Mouse (Mus musculus) heart, embryonic 10.5 days (tissue): ENCODE results near the gene Tstd1. TPM values are rescaled to one million over a fixed set of nuclear protein-coding genes. Genes with fewer than 3 reads are reported as not detected.
A peak's percentile ranks its signal among the peaks of the same experiment; 100 is the strongest.

Experiments used
- DNase-seq: peaks from one replicate; pipeline ENCODE4 v3.0.0-alpha.2; 2017; ENCODE audit warnings: low spot score
- H3K27ac ChIP-seq: fragments of 300-500 bp; sonication (generic); 2 replicates; pipeline ENCODE4 v1.5.1; 2016; ENCODE audit warnings: mild to moderate bottlenecking
- H3K27me3 ChIP-seq: fragments of 300-500 bp; sonication (generic); 2 replicates; pipeline ENCODE4 v1.6.1; 2016; ENCODE audit warnings: mild to moderate bottlenecking; ENCODE audit not compliant: poor library complexity, insufficient read depth, severe bottlenecking
- H3K36me3 ChIP-seq: fragments of 300-500 bp; sonication (generic); 2 replicates; pipeline ENCODE4 v1.6.1; 2016; ENCODE audit warnings: mild to moderate bottlenecking, moderate library complexity
- H3K4me1 ChIP-seq: fragments of 300-500 bp; sonication (generic); 2 replicates; pipeline ENCODE4 v1.6.1; 2016; ENCODE audit warnings: mild to moderate bottlenecking
- H3K4me3 ChIP-seq: fragments of 300-500 bp; sonication (generic); 2 replicates; pipeline ENCODE4 v1.5.1; 2016; ENCODE audit warnings: mild to moderate bottlenecking, moderate library complexity
- H3K9me3 ChIP-seq: fragments of 300-500 bp; sonication (generic); 2 replicates; pipeline ENCODE4 v1.6.1; 2016; ENCODE audit warnings: mild to moderate bottlenecking, moderate library complexity
- WGBS: fragments of 180-500 bp; shearing (Covaris S2); methylation state at CpG from one replicate; pipeline ENCODE4 v1.1.7; 2016; 5-methylcytosine and 5-hydroxymethylcytosine counted together
- polyA plus RNA-seq: library from polyadenylated mRNA; unstranded; fragments of >200 nt; fragmentation: Nextera tagmentation; extraction: Ambion mirVana; gene quantifications from 2 replicates; pipeline ENCODE4 v1.2.1, GENCODE M21; 2016

The Tstd1 gene
- polyA plus RNA-seq: 2.6 and 4.0 TPM in 2 replicates

- no peak for DNase-seq
- 91% methylated on average over 5 of the region's 5 CpGs for WGBS
- H3K4me3 ChIP-seq: no peak within 1 kb of the TSS
- no peaks in the 10 kb centered on the region for H3K9me3 ChIP-seq
- H3K36me3 ChIP-seq: peaks cover 71% of the 10 kb centered on the region
- no peak within 1 kb of the TSS for H3K27ac ChIP-seq
- no peaks in the 10 kb centered on the region for H3K27me3 ChIP-seq
- H3K4me1 ChIP-seq: peaks cover 17% of the 10 kb centered on the region
These were observed at the start of gene Tstd1 for GRCm38 (mm10) chr1:171418660-171419059. Tstd1 (plus strand) TSS chr1:171418872.

- H3K4me1 ChIP-seq: peaks cover 26% of the 10 kb centered on the region
- peaks cover 46% of the 10 kb centered on the region; the same call in 1 of the 2 replicates for H3K27me3 ChIP-seq
- 32% methylated on average over 20 of the region's 20 CpGs for WGBS
- DNase-seq: no peak
- H3K9me3 ChIP-seq: no peaks in the 10 kb centered on the region
- H3K36me3 ChIP-seq: no peaks in the 10 kb centered on the region
- H3K27ac ChIP-seq: no peak within 1 kb of the TSS
- no peak within 1 kb of the TSS for H3K4me3 ChIP-seq
These were observed 48.7 kb upstream of the Tstd1 start, which contains the start of gene Nectin4 for GRCm38 (mm10) chr1:171369845-171370556. Nectin4 (plus strand) TSS chr1:171370099.

GRCm38 (mm10) chr1:171372880-171373279, 45.8 kb upstream of the Tstd1 start:
- Histone ChIP-seq H3K4me3 (no peak overlapping the region), H3K27ac (no peak overlapping the region), H3K27me3 (peaks cover 41% of the 10 kb centered on the region; the same call in 1 of the 2 replicates), H3K9me3 (no peaks in the 10 kb centered on the region), H3K36me3 (no peaks in the 10 kb centered on the region), H3K4me1 (peaks cover 35% of the 10 kb centered on the region)
- no peak for DNase-seq
- WGBS: 47% methylated on average over 3 of the region's 3 CpGs

- no peak overlapping the region for H3K4me3 ChIP-seq
- no peaks in the 10 kb centered on the region for H3K36me3 ChIP-seq
- H3K27ac ChIP-seq: peak overlapping the region; percentile 42; the same call in 1 of the 2 replicates
- no peaks in the 10 kb centered on the region for H3K9me3 ChIP-seq
- H3K27me3 ChIP-seq: peaks cover 37% of the 10 kb centered on the region; the same call in 1 of the 2 replicates
- 6% methylated on average over 4 of the region's 4 CpGs for WGBS
- no peak for DNase-seq
- peaks cover 38% of the 10 kb centered on the region for H3K4me1 ChIP-seq
These were observed 44.7 kb upstream of the Tstd1 start for GRCm38 (mm10) chr1:171373946-171374345.

GRCm38 (mm10) chr1:171375646-171376097, 43.0 kb upstream of the Tstd1 start:
- WGBS: 40% methylated on average over 9 of the region's 9 CpGs
- H3K36me3 ChIP-seq: no peaks in the 10 kb centered on the region
- no peaks in the 10 kb centered on the region for H3K9me3 ChIP-seq
- peaks cover 35% of the 10 kb centered on the region for H3K27me3 ChIP-seq
- no peak overlapping the region for H3K4me3 ChIP-seq
- H3K27ac ChIP-seq: peak overlapping the region; percentile 62
- DNase-seq: no peak
- peaks cover 42% of the 10 kb centered on the region for H3K4me1 ChIP-seq

- Histone ChIP-seq H3K9me3 (no peaks in the 10 kb centered on the region), H3K4me3 (no peak overlapping the region), H3K36me3 (no peaks in the 10 kb centered on the region), H3K4me1 (peaks cover 37% of the 10 kb centered on the region), H3K27ac (no peak overlapping the region), H3K27me3 (peaks cover 31% of the 10 kb centered on the region)
- DNase-seq: no peak
- WGBS: 69% methylated on average over 6 of the region's 6 CpGs
These were observed 40.4 kb upstream of the Tstd1 start for GRCm38 (mm10) chr1:171378298-171378697.

GRCm38 (mm10) chr1:171379935-171380599, 38.6 kb upstream of the Tstd1 start:
- Histone ChIP-seq H3K4me1 (peaks cover 26% of the 10 kb centered on the region), H3K27ac (no peak overlapping the region), H3K9me3 (no peaks in the 10 kb centered on the region), H3K36me3 (no peaks in the 10 kb centered on the region), H3K4me3 (peak overlapping the region; percentile 47), H3K27me3 (peaks cover 44% of the 10 kb centered on the region)
- 8% methylated on average over 31 of the region's 31 CpGs for WGBS
- peak; percentile 86 for DNase-seq

- Histone ChIP-seq H3K27me3 (peaks cover 58% of the 10 kb centered on the region), H3K4me3 (no peak overlapping the region), H3K36me3 (no peaks in the 10 kb centered on the region), H3K4me1 (peaks cover 25% of the 10 kb centered on the region), H3K9me3 (no peaks in the 10 kb centered on the region), H3K27ac (no peak overlapping the region)
- WGBS: 81% methylated on average over 11 of the region's 11 CpGs
- no peak for DNase-seq
These were observed 36.5 kb upstream of the Tstd1 start for GRCm38 (mm10) chr1:171382096-171382620.

GRCm38 (mm10) chr1:171384361-171384760, 34.3 kb upstream of the Tstd1 start:
- H3K9me3 ChIP-seq: no peaks in the 10 kb centered on the region
- peaks cover 56% of the 10 kb centered on the region for H3K27me3 ChIP-seq
- DNase-seq: no peak
- no peak overlapping the region for H3K27ac ChIP-seq
- 53% methylated on average over 9 of the region's 9 CpGs for WGBS
- H3K4me3 ChIP-seq: no peak overlapping the region
- H3K36me3 ChIP-seq: no peaks in the 10 kb centered on the region
- peaks cover 15% of the 10 kb centered on the region for H3K4me1 ChIP-seq

GRCm38 (mm10) chr1:171385171-171385570, 33.5 kb upstream of the Tstd1 start:
- Histone ChIP-seq H3K9me3 (no peaks in the 10 kb centered on the region), H3K4me1 (peaks cover 9% of the 10 kb centered on the region), H3K27me3 (peaks cover 49% of the 10 kb centered on the region), H3K27ac (no peak overlapping the region), H3K4me3 (no peak overlapping the region), H3K36me3 (no peaks in the 10 kb centered on the region)
- 65% methylated on average over 9 of the region's 9 CpGs for WGBS
- DNase-seq: no peak

- no peak for DNase-seq
- Histone ChIP-seq H3K36me3 (no peaks in the 10 kb centered on the region), H3K4me1 (peaks cover 6% of the 10 kb centered on the region; the same call in 1 of the 2 replicates), H3K9me3 (no peaks in the 10 kb centered on the region), H3K4me3 (peak overlapping the region; percentile 39), H3K27me3 (peaks cover 35% of the 10 kb centered on the region), H3K27ac (peak overlapping the region; percentile 12; the same call in 1 of the 2 replicates)
- WGBS: 15% methylated on average over 6 of the region's 6 CpGs
These were observed 31.6 kb upstream of the Tstd1 start for GRCm38 (mm10) chr1:171387099-171387498.

- no peaks in the 10 kb centered on the region for H3K9me3 ChIP-seq
- peaks cover 25% of the 10 kb centered on the region for H3K27me3 ChIP-seq
- DNase-seq: no peak
- 76% methylated on average over 15 of the region's 15 CpGs for WGBS
- no peak within 1 kb of the TSS for H3K27ac ChIP-seq
- H3K36me3 ChIP-seq: no peaks in the 10 kb centered on the region
- no peak within 1 kb of the TSS for H3K4me3 ChIP-seq
- H3K4me1 ChIP-seq: peaks cover 6% of the 10 kb centered on the region; the same call in 1 of the 2 replicates
These were observed 30.1 kb upstream of the Tstd1 start, which contains the start of gene Arhgap30 for GRCm38 (mm10) chr1:171388376-171389102. Arhgap30 (plus strand) TSS chr1:171388954.
